Mouse (Mus musculus): ENCODE data around the gene Tubg1.

DNA sequence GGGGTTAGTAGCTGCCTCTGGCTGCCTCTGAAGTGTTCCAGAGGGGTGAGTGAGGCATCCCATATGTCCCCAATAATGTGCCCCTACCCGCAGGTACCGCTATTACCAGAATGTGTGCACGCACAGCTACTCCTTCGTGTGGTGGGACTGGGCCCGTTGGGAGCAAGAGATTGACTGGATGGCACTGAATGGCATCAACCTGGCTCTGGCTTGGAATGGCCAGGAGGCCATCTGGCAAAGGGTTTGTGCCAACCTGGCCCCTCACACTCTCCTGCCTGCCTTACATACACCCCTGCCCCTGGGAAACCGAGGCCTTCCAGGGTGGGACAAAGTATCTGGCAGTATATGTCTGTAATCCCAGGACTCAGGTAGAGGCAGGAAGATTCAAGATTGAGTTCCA lies 48.8 kb upstream of the Tubg1 start:
- no peak for TF ChIP-seq CTCF (IDR thresholded peaks at IDR 0.05; ENCODE audit: low read depth)
- TF ChIP-seq EP300 (IDR thresholded peaks at IDR 0.05; ENCODE audit: low read depth), result no peak
